ENCODE assay signal across 26 mouse cellular contexts in the genomic region with DNA sequence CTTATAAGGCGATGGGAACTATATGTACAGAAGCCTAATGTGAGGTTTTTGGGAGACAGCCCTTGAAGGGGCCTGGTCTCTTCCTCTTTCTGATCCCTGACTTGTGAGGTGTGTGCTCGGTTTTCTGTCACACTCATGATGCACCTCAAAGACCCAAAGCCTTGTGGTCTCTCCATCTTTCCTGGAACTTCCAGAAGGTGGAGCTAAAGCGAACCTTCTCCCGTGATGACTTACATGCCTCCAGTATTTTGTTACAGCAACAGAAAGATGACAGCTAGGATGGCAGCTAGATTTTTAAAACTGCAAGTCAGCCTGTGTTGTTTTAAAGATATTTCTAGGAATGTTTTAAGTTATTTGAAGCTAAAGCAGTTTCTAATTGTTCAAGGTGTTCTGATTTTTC. TPM values are rescaled to one million over a fixed set of nuclear protein-coding genes. Genes with fewer than 3 reads are reported as not detected.
"Had no signal": no experiment of that assay in that cellular context is flagged by ENCODE, and none has a peak within 500 bp of the region (broad histone marks: within the 10 kb centered on the region; RNA-seq: fewer than 3 reads in every experiment).

No protein-coding gene starts in this region.

- H3K4me2 ChIP-seq: embryonic facial prominence, embryonic 12.5 days; embryonic facial prominence, embryonic 13.5 days; embryonic facial prominence, embryonic 15.5 days; forebrain, embryonic 12.5 days; forebrain, embryonic 13.5 days; forebrain, embryonic 15.5 days had no signal

- ATAC-seq: forebrain, embryonic 13.5 days; forebrain, embryonic 14.5 days; forebrain, embryonic 15.5 days; forebrain, embryonic 16.5 days; forebrain, postnatal 0 days had no signal

- H3K36me3 ChIP-seq: embryonic facial prominence, embryonic 10.5 days; embryonic facial prominence, embryonic 12.5 days; embryonic facial prominence, embryonic 13.5 days; embryonic facial prominence, embryonic 15.5 days; forebrain, embryonic 12.5 days; forebrain, embryonic 15.5 days; heart, embryonic 10.5 days had no signal

- H3K9ac ChIP-seq: embryonic facial prominence, embryonic 12.5 days; embryonic facial prominence, embryonic 13.5 days; embryonic facial prominence, embryonic 15.5 days; forebrain, embryonic 12.5 days; forebrain, embryonic 13.5 days; forebrain, embryonic 15.5 days; forebrain, postnatal 0 days had no signal

- H3K4me1 ChIP-seq: heart, embryonic 10.5 days had no signal

- H3K9me3 ChIP-seq: embryonic facial prominence, embryonic 10.5 days; embryonic facial prominence, embryonic 12.5 days; embryonic facial prominence, embryonic 13.5 days; embryonic facial prominence, embryonic 15.5 days; forebrain, embryonic 12.5 days; forebrain, embryonic 13.5 days; forebrain, embryonic 15.5 days; heart, embryonic 10.5 days had no signal

- H3K27ac ChIP-seq: embryonic facial prominence, embryonic 10.5 days; embryonic facial prominence, embryonic 12.5 days; embryonic facial prominence, embryonic 13.5 days; embryonic facial prominence, embryonic 15.5 days; forebrain, embryonic 12.5 days; forebrain, embryonic 13.5 days; forebrain, embryonic 15.5 days; gastrocnemius, adult 2 months; heart, adult 2 months; heart, embryonic 10.5 days had no signal

- H3K27me3 ChIP-seq: embryonic facial prominence, embryonic 12.5 days; embryonic facial prominence, embryonic 13.5 days; embryonic facial prominence, embryonic 15.5 days; forebrain, embryonic 12.5 days; forebrain, embryonic 13.5 days; forebrain, embryonic 15.5 days had no signal

- DNase-seq: cerebellum, adult 9-11 months; cerebellum, postnatal 10 days; cerebellum, postnatal 14 days; cerebellum, postnatal 25 days; cerebellum, postnatal 36 days; embryo, embryonic 11 days; forebrain, postnatal 0 days; gastrocnemius, adult 2 months; gastrocnemius, postnatal 10 days; gastrocnemius, postnatal 14 days; gastrocnemius, postnatal 25 days; gastrocnemius, postnatal 36 days; heart, adult 11 months; heart, adult 18-20 months; heart, adult 2 months had no signal

- H3K4me3 ChIP-seq: embryonic facial prominence, embryonic 10.5 days; embryonic facial prominence, embryonic 12.5 days; embryonic facial prominence, embryonic 13.5 days; embryonic facial prominence, embryonic 15.5 days; erythroblast, embryonic 14.5 days; forebrain, embryonic 12.5 days; forebrain, embryonic 13.5 days; forebrain, embryonic 15.5 days; gastrocnemius, adult 2 months; heart, adult 2 months; heart, embryonic 10.5 days had no signal

RNA-seq across cellular contexts. Expression of a gene that starts 25.2 kb away (rescaled TPM):
- polyA plus RNA-seq: heart, adult 2 months had no signal
